Mouse (Mus musculus): ENCODE data around the gene Nom1. TPM values are rescaled to one million over a fixed set of nuclear protein-coding genes. Genes with fewer than 3 reads are reported as not detected.
"Not testable (repeated sequence)": the region's sequence is repeated elsewhere in the genome, so short reads cannot be mapped to it uniquely, and the experiment has no call there.

Gene Nom1
- 29.0 and 32.8 TPM in 2 replicates for polyA plus RNA-seq (2015; fragmentation: Nextera tagmentation; extraction: Ambion mirVana)

DNA sequence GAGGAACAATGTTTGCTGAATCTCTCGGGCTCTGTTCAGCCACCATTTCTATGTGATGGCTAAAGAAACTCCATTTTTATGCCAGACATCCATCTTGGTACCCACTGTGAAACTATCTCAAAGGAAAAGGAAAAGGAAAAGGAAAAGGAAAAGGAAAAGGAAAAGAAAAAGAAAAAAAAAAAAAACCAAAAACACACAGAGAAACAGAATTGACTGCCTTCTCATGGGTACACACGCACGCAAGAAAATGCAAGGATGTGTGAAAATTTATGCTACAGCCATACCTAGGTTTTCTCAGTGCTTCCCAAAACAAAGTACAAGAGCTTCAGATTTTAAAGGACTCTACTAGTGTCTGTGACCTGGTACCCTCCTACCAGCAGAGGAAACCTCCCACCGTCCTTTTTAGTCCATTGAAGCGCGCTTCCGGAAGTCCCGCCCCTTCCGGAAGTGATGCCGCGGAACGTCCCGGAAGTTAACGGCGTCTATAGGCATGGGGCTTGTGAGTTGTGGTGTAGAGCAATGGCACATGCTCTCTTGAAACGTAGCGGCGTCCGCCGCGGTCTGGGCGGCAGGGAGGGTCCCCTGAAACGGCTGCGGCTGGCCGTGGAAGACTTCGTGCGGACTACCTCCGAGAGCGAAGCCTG, at the start of gene Nom1:
Gene Nom1, plus strand, starts transcription at position 437 of the 644 bp plus-strand sequence.
- H3K9me3 ChIP-seq (ENCODE audit: control insufficient read depth, low read length) = no peaks in the 10 kb centered on the region
- H3K27ac ChIP-seq (ENCODE audit: low read length) = peak within 1 kb of the TSS; percentile 86
- H3K27me3 ChIP-seq (replicated peaks; ENCODE audit: control insufficient read depth, insufficient read depth, low read length) = no peaks in the 10 kb centered on the region
- ATAC-seq = peak; percentile 96
- peak within 1 kb of the TSS; percentile 84 for H3K9ac ChIP-seq (ENCODE audit: low read depth, low read length)
- H3K36me3 ChIP-seq (ENCODE audit: control insufficient read depth, insufficient read depth, low read length) = no peaks in the 10 kb centered on the region
- peak within 1 kb of the TSS; percentile 83 for H3K4me2 ChIP-seq (ENCODE audit: low read depth, low read length)
- H3K4me3 ChIP-seq (ENCODE audit: low read length) = peak within 1 kb of the TSS; percentile 84
- WGBS = 3% methylated on average over 29 of the region's 29 CpGs
- peaks cover 16% of the 10 kb centered on the region for H3K4me1 ChIP-seq (ENCODE audit: control insufficient read depth, insufficient read depth, low read length)

DNA sequence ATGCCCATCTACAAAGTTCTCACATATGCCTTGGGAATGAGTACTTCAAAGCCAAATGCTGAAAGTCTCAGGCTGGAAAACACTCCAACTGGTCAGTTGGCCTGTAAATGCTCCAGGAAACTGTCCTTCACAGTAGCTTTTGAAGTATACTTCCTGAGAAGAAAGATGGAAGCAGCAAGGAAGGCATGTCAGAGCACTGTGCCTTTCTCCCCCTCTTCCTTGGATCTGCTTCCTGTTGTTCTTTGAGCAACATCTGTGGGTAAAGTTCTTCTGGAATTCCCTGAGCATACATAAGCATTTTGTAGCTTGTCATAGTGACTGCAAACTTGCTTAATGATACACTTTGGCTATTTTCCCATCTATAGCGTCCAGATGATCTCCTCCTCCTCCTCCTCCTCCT, 46.9 kb upstream of the Nom1 start:
- Histone ChIP-seq H3K9me3 (ENCODE audit: control insufficient read depth, low read length) (no peaks in the 10 kb centered on the region), H3K9ac (ENCODE audit: low read depth, low read length) (no peak overlapping the region), H3K27ac (ENCODE audit: low read length) (peak overlapping the region; percentile 33; the same call in 1 of the 2 replicates), H3K36me3 (ENCODE audit: control insufficient read depth, insufficient read depth, low read length) (no peaks in the 10 kb centered on the region), H3K4me3 (ENCODE audit: low read length) (no peak overlapping the region), H3K27me3 (replicated peaks; ENCODE audit: control insufficient read depth, insufficient read depth, low read length) (no peaks in the 10 kb centered on the region), H3K4me2 (ENCODE audit: low read depth, low read length) (no peak overlapping the region), H3K4me1 (ENCODE audit: control insufficient read depth, insufficient read depth, low read length) (peaks cover 7% of the 10 kb centered on the region)
- ATAC-seq = no peak
- WGBS = 31% methylated on average over 1 of the region's 1 CpGs

DNA sequence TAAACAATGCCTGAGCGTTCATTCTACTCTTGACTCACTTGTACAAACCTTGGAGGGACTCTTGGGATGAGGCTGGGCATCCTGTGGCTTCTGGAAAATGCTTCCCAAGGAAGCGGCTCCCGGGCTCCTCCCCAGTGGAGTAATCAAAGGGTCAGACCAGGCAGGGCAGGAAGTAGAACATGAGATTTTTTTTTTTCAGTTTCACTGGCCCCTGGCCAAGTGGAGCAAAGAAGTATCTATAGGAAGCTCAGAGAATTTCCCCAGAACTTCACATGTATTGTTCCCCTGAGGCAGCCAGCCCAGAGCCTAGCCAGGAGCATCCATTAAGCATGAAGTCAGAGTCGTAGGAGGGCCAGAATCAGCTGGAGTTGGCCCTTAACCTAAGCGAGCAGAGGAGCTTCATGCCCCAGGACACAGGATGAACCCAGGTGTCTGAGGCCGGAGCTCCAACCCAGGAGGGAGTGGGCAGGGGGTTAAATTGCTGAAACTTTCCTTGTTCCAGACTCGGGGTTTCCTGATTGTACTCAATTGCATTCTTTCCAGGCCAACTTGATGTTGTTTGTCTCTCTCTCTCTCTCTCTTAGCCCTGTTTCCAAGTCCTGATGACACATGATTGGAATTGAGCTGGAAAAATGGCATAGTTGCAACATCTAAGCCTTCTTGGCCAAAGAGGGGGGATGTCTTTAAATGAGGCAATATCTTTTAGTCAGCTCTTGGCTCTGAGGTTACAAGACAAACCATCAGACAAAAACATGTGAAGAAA, 46.1 kb upstream of the Nom1 start:
- 34% methylated on average over 7 of the region's 7 CpGs for WGBS
- peak; percentile 75 for ATAC-seq
- Histone ChIP-seq H3K27ac (ENCODE audit: low read length) (peak overlapping the region; percentile 24), H3K36me3 (ENCODE audit: control insufficient read depth, insufficient read depth, low read length) (no peaks in the 10 kb centered on the region), H3K4me2 (ENCODE audit: low read depth, low read length) (no peak overlapping the region), H3K9ac (ENCODE audit: low read depth, low read length) (no peak overlapping the region), H3K4me1 (ENCODE audit: control insufficient read depth, insufficient read depth, low read length) (peaks cover 7% of the 10 kb centered on the region), H3K9me3 (ENCODE audit: control insufficient read depth, low read length) (no peaks in the 10 kb centered on the region), H3K27me3 (replicated peaks; ENCODE audit: control insufficient read depth, insufficient read depth, low read length) (no peaks in the 10 kb centered on the region), H3K4me3 (ENCODE audit: low read length) (no peak overlapping the region)

DNA sequence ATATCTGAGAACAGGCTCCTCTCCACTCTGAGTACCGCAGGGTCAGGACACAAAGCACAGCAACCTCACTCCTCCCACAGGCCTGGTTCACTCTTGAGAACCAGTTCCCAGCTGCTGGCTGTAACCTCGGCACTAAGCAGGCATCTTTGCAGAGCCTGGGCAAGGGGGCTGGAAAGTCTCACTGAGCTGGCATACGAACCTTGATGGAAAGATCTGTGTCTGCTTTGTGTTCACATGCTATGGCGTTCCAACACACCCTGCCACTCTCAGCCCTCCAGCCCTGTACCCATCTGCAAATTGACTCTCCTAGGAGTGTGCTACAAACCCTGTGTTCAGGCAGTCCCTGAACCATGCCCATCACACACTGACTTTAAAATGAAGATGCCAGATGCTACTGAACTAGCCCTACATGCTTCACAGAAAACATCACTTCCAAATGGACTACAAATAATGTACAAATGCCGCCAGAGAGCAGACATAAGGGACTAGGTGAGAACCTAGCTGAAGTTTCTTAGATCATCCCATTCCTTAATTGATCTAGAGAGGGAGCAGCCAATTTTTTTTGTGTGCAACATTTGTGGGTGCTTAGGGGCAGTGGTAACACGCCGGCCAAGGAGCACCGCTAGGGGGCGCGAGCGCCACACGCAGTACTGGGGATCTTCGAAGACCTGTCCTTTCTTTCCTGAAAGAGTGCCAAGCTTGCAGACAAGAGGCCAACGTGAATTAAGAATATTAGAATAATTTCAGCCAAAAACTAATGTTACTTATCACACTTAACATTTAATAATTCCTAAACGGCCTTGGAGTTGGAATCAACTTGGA, 45.3 kb upstream of the Nom1 start:
- H3K4me1 ChIP-seq (ENCODE audit: control insufficient read depth, insufficient read depth, low read length) = peaks cover 7% of the 10 kb centered on the region
- no peaks in the 10 kb centered on the region for H3K27me3 ChIP-seq (replicated peaks; ENCODE audit: control insufficient read depth, insufficient read depth, low read length)
- no peak overlapping the region for H3K4me2 ChIP-seq (ENCODE audit: low read depth, low read length)
- WGBS = 16% methylated on average over 15 of the region's 15 CpGs
- H3K4me3 ChIP-seq (ENCODE audit: low read length) = no peak overlapping the region
- peak; percentile 66 for ATAC-seq
- H3K36me3 ChIP-seq (ENCODE audit: control insufficient read depth, insufficient read depth, low read length) = no peaks in the 10 kb centered on the region
- H3K27ac ChIP-seq (ENCODE audit: low read length) = peak overlapping the region; percentile 24; the same call in 1 of the 2 replicates
- H3K9ac ChIP-seq (ENCODE audit: low read depth, low read length) = no peak overlapping the region
- no peaks in the 10 kb centered on the region for H3K9me3 ChIP-seq (ENCODE audit: control insufficient read depth, low read length)

DNA sequence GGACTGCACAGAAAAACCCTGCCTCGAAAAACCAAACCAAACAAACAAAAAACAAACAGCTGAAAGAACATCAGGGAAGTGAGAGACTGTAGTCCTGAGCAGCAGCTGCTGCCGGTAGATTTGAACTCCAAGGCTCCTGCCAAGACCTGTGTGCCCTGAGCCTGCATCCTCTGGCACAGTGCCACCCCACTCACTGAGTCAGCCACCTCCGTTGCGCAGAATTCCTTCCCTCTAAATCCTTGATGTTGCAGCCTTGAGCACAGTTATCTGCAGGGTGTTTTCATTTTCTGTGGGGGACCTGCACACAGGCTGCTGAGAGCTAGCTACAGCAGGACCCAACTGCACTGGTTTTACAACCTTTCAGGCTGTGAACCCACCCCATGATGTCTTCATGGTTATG, 36.0 kb upstream of the Nom1 start:
- 47% methylated on average over 4 of the region's 4 CpGs for WGBS
- H3K27me3 ChIP-seq (replicated peaks; ENCODE audit: control insufficient read depth, insufficient read depth, low read length) = no peaks in the 10 kb centered on the region
- no peaks in the 10 kb centered on the region for H3K4me1 ChIP-seq (ENCODE audit: control insufficient read depth, insufficient read depth, low read length)

DNA sequence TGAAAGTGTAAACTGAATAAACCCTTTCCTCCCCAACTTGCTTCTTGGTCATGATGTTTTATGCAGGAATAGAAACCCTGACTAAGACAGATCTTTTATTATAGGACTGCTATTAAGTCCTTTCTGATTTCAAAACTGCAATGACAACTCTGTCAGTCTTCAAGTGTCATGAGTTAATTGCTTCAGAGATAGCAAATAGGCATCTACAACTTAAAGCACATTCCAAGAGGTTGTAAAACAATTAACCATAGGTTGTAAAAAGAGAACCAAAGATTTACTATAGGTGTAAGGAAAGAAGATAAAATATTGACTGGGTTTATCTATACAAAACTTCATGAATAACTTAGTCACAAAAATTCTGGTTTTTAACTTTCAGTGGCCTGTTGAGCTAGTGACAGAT, 23.6 kb upstream of the Nom1 start:
- Histone ChIP-seq H3K4me2 (ENCODE audit: low read depth, low read length) (no peak overlapping the region), H3K9me3 (ENCODE audit: control insufficient read depth, low read length) (no peaks in the 10 kb centered on the region), H3K27ac (ENCODE audit: low read length) (no peak overlapping the region), H3K9ac (ENCODE audit: low read depth, low read length) (no peak overlapping the region), H3K4me1 (ENCODE audit: control insufficient read depth, insufficient read depth, low read length) (no peaks in the 10 kb centered on the region), H3K27me3 (replicated peaks; ENCODE audit: control insufficient read depth, insufficient read depth, low read length) (no peaks in the 10 kb centered on the region), H3K36me3 (ENCODE audit: control insufficient read depth, insufficient read depth, low read length) (no peaks in the 10 kb centered on the region), H3K4me3 (ENCODE audit: low read length) (no peak overlapping the region)
- peak; percentile 67 for ATAC-seq

More for the DNA sequence above, 36.0 kb upstream of the Nom1 start:
- Histone ChIP-seq H3K9ac (ENCODE audit: low read depth, low read length) (no peak overlapping the region), H3K4me3 (ENCODE audit: low read length) (no peak overlapping the region), H3K27ac (ENCODE audit: low read length) (no peak overlapping the region), H3K36me3 (ENCODE audit: control insufficient read depth, insufficient read depth, low read length) (no peaks in the 10 kb centered on the region), H3K9me3 (ENCODE audit: control insufficient read depth, low read length) (no peaks in the 10 kb centered on the region), H3K4me2 (ENCODE audit: low read depth, low read length) (no peak overlapping the region)
- ATAC-seq = no peak

DNA sequence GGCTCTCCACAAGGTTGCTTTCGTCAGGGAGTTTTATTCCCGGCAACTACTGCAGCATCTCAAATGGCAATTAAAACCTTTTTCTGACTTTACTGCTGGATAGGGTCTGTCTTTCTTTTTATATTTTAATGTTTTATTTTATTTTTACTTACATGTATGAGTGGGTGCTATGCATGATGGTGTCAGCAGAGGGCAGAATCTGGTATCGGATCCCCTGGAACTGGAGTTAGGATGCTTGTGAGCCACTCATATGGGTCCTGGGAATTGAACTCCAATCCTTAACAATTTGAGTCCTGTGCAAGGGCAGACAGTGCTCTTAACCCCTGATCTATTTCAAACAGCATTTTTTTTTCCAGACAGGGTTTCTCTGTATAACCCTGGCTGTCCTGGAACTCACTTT, 21.4 kb upstream of the Nom1 start:
- H3K27ac ChIP-seq (ENCODE audit: low read length) = no peak overlapping the region

DNA sequence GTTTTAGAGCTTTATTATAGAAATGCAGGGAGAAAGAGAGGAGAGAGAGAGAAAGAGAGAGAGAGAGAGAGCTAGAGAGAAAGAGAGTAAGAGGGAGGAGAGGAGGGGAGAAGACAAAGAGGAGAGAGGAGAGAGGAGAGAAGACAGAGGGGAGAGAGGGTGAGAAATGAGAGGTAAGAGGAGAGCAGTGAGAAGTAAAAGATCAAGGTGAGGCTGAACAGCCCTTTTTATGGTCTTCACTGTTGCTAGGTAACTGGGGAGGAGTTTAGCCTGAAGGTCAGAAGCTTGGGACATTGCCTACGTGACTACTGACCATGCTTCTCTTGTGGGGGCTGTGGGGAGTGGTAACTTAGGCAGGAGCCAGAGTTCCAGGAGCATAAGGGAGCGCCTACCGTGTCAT, 11.1 kb upstream of the Nom1 start:
- not testable (repeated sequence) for H3K27ac ChIP-seq (ENCODE audit: low read length); H3K36me3 ChIP-seq (ENCODE audit: control insufficient read depth, insufficient read depth, low read length); H3K27me3 ChIP-seq (replicated peaks; ENCODE audit: control insufficient read depth, insufficient read depth, low read length); H3K4me2 ChIP-seq (ENCODE audit: low read depth, low read length); H3K9me3 ChIP-seq (ENCODE audit: control insufficient read depth, low read length); H3K9ac ChIP-seq (ENCODE audit: low read depth, low read length); H3K4me1 ChIP-seq (ENCODE audit: control insufficient read depth, insufficient read depth, low read length); H3K4me3 ChIP-seq (ENCODE audit: low read length)
- ATAC-seq = peak; percentile 82
- 50% methylated on average over 3 of the region's 3 CpGs for WGBS

More for the DNA sequence above, 21.4 kb upstream of the Nom1 start:
- Histone ChIP-seq H3K4me1 (ENCODE audit: control insufficient read depth, insufficient read depth, low read length) (no peaks in the 10 kb centered on the region), H3K36me3 (ENCODE audit: control insufficient read depth, insufficient read depth, low read length) (no peaks in the 10 kb centered on the region), H3K4me3 (ENCODE audit: low read length) (no peak overlapping the region), H3K9ac (ENCODE audit: low read depth, low read length) (no peak overlapping the region), H3K9me3 (ENCODE audit: control insufficient read depth, low read length) (no peaks in the 10 kb centered on the region), H3K27me3 (replicated peaks; ENCODE audit: control insufficient read depth, insufficient read depth, low read length) (no peaks in the 10 kb centered on the region), H3K4me2 (ENCODE audit: low read depth, low read length) (no peak overlapping the region)
- WGBS = 81% methylated on average over 3 of the region's 3 CpGs
- ATAC-seq = no peak

DNA sequence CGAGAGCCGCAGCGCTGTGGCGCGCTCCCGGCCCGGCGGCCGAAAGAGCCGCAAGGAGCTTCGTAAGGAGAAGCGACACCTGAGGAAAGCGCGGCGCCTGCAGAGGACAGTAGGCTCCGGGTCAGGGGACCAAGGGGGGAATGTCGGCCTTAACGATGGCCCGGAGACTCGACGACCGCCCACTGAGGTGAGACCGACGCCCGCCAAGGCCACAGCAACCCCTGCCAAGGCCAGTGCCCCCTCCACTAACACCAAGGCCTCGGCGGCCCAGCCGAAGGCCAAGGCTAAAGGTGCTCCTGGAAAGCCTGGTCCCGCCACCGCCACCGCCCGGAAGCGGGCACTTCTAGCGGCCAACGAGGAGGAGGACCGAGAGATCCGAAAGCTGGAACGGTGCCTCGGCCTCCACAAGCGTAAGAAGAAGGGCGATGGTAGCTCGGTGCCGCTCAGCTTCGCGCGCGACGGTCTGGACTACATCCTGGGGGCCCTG, 451 bp downstream of the Nom1 start:
- Histone ChIP-seq H3K9me3 (ENCODE audit: control insufficient read depth, low read length) (no peaks in the 10 kb centered on the region), H3K36me3 (ENCODE audit: control insufficient read depth, insufficient read depth, low read length) (no peaks in the 10 kb centered on the region), H3K4me2 (ENCODE audit: low read depth, low read length) (peak overlapping the region; percentile 83), H3K27ac (ENCODE audit: low read length) (peak overlapping the region; percentile 86), H3K4me1 (ENCODE audit: control insufficient read depth, insufficient read depth, low read length) (peaks cover 16% of the 10 kb centered on the region), H3K4me3 (ENCODE audit: low read length) (peak overlapping the region; percentile 84), H3K9ac (ENCODE audit: low read depth, low read length) (peak overlapping the region; percentile 84), H3K27me3 (replicated peaks; ENCODE audit: control insufficient read depth, insufficient read depth, low read length) (no peaks in the 10 kb centered on the region)
- under 1% methylated on average over 48 of the region's 48 CpGs for whole genome bisulfite sequencing
- ATAC-seq = peak; percentile 79

All from intestine, embryonic 16.5 days (tissue).